Mouse (Mus musculus) hindbrain, postnatal 0 days (tissue): ENCODE data around the gene Esrp2. TPM values are rescaled to one million over a fixed set of nuclear protein-coding genes. Genes with fewer than 3 reads are reported as not detected.

ENCODE experiments used
- ATAC-seq: fragments of 200-750 bp; cut with Nextera tagmentation; 2 replicates; pipeline ENCODE4 v1.8.0; 2017; ENCODE audit warnings: mild to moderate bottlenecking, moderate TSS enrichment, moderate library complexity
- DNase-seq: peaks from one replicate; pipeline ENCODE4 v3.0.0-alpha.2; 2015; ENCODE audit warnings: low spot score
- H3K27ac ChIP-seq: fragments of 300-500 bp; sonication (generic); 2 replicates; pipeline ENCODE4 v1.5.1; 2014; ENCODE audit warnings: mild to moderate bottlenecking
- H3K27me3 ChIP-seq: fragments of 300-500 bp; sonication (generic); 2 replicates; pipeline ENCODE4 v1.6.1; 2014; ENCODE audit warnings: low read length, mixed read lengths; ENCODE audit not compliant: insufficient read depth
- H3K36me3 ChIP-seq: fragments of 300-500 bp; sonication (generic); 2 replicates; pipeline ENCODE4 v1.6.1; 2014; ENCODE audit warnings: low read length, mixed read lengths; ENCODE audit not compliant: insufficient read depth
- H3K4me1 ChIP-seq: fragments of 300-500 bp; sonication (generic); 2 replicates; pipeline ENCODE4 v1.6.1; 2014; ENCODE audit warnings: antibody characterized with exemption, low read length, mixed read lengths; ENCODE audit not compliant: insufficient read depth
- H3K4me2 ChIP-seq: fragments of 300-500 bp; sonication (generic); 2 replicates; pipeline ENCODE4 v1.6.1; 2014; ENCODE audit warnings: low read depth, mild to moderate bottlenecking, low read length, moderate library complexity, mixed read lengths
- H3K4me3 ChIP-seq: fragments of 300-500 bp; sonication (generic); 2 replicates; pipeline ENCODE4 v1.5.1; 2014; ENCODE audit warnings: low read length
- H3K9ac ChIP-seq: fragments of 300-500 bp; sonication (generic); replicated peaks from 2 replicates; pipeline ENCODE4 v1.6.1; 2014; ENCODE audit warnings: mild to moderate bottlenecking, low read length, moderate library complexity, mixed read lengths
- H3K9me3 ChIP-seq: fragments of 300-500 bp; sonication (generic); 2 replicates; pipeline ENCODE4 v1.6.1; 2016; ENCODE audit warnings: low read length, mixed read lengths
- CTCF ChIP-seq: IDR thresholded peaks from 2 replicates; pipeline ENCODE4 v1.5.1; 2016; ENCODE audit warnings: antibody characterized with exemption, control low read depth, low read depth
- WGBS: fragments of 180-500 bp; shearing (Covaris S2); extraction: QIAGEN DNeasy Blood & Tissue Kit; methylation state at CpG from one replicate; pipeline ENCODE4 v1.1.7; 2014; 5-methylcytosine and 5-hydroxymethylcytosine counted together
- polyA plus RNA-seq: library from polyadenylated mRNA; unstranded; fragments of >200 nt; fragmentation: Nextera tagmentation; extraction: Ambion mirVana; gene quantifications from 2 replicates; pipeline ENCODE4 v1.2.1, GENCODE M21; 2015
- total RNA-seq: library from RNA; depleted of rRNA; stranded (reverse); fragments of >200 nt; gene quantifications from 2 replicates; pipeline ENCODE4 v1.2.3, GENCODE M21; 2014

The Esrp2 gene
- total and polyA plus RNA-seq, 2 experiments from 2014 or later, result 0.10 TPM

- WGBS, result 91% methylated on average over 6 of the region's 6 CpGs
Measured at GRCm38 (mm10) chr8:106149025-106149424, 12.3 kb upstream of the Esrp2 start.

GRCm38 (mm10) chr8:106147868-106148565 is 11.2 kb upstream of the Esrp2 start:
- H3K27me3 ChIP-seq, result no peaks in the 10 kb centered on the region
- no peak overlapping the region for H3K27ac ChIP-seq
- WGBS, result 82% methylated on average over 6 of the region's 6 CpGs
- TF ChIP-seq CTCF, result no peak
- H3K9me3 ChIP-seq, result no peaks in the 10 kb centered on the region
- no peak overlapping the region for H3K9ac ChIP-seq
- H3K4me2 ChIP-seq, result no peak overlapping the region
- DNase-seq (no peak), ATAC-seq (no peak)
- H3K4me1 ChIP-seq, result peaks cover 11% of the 10 kb centered on the region
- no peaks in the 10 kb centered on the region for H3K36me3 ChIP-seq
- H3K4me3 ChIP-seq, result no peak overlapping the region

More at GRCm38 (mm10) chr8:106149025-106149424, 12.3 kb upstream of the Esrp2 start:
- TF ChIP-seq CTCF, result no peak
- no peak overlapping the region for H3K4me2 ChIP-seq
- no peak overlapping the region for H3K4me3 ChIP-seq
- no peak overlapping the region for H3K27ac ChIP-seq
- peaks cover 11% of the 10 kb centered on the region for H3K4me1 ChIP-seq
- H3K9me3 ChIP-seq, result no peaks in the 10 kb centered on the region
- H3K9ac ChIP-seq, result no peak overlapping the region
- ATAC-seq (no peak), DNase-seq (no peak)
- no peaks in the 10 kb centered on the region for H3K27me3 ChIP-seq
- H3K36me3 ChIP-seq, result no peaks in the 10 kb centered on the region

GRCm38 (mm10) chr8:106146014-106146413 is 9.2 kb upstream of the Esrp2 start:
- peaks cover 5% of the 10 kb centered on the region; the same call in 1 of the 2 replicates for H3K4me1 ChIP-seq
- H3K27ac ChIP-seq, result no peak overlapping the region
- no peaks in the 10 kb centered on the region for H3K9me3 ChIP-seq
- no peak for TF ChIP-seq CTCF
- H3K9ac ChIP-seq, result no peak overlapping the region
- H3K36me3 ChIP-seq, result no peaks in the 10 kb centered on the region
- no peaks in the 10 kb centered on the region for H3K27me3 ChIP-seq
- no peak overlapping the region for H3K4me2 ChIP-seq
- no peak overlapping the region for H3K4me3 ChIP-seq
- ATAC-seq, result no peak
- DNase-seq, result no peak
- WGBS, result 89% methylated on average over 4 of the region's 4 CpGs

GRCm38 (mm10) chr8:106145331-106145730 is 8.6 kb upstream of the Esrp2 start:
- H3K27ac ChIP-seq, result no peak overlapping the region
- H3K27me3 ChIP-seq, result no peaks in the 10 kb centered on the region
- TF ChIP-seq CTCF, result no peak
- no peaks in the 10 kb centered on the region for H3K9me3 ChIP-seq
- H3K36me3 ChIP-seq, result no peaks in the 10 kb centered on the region
- WGBS, result 95% methylated on average over 2 of the region's 2 CpGs
- no peak overlapping the region for H3K4me3 ChIP-seq
- H3K9ac ChIP-seq, result no peak overlapping the region
- ATAC-seq (no peak), DNase-seq (no peak)
- H3K4me1 ChIP-seq, result no peaks in the 10 kb centered on the region
- no peak overlapping the region for H3K4me2 ChIP-seq

GRCm38 (mm10) chr8:106140769-106141168 is 4.0 kb upstream of the Esrp2 start:
- WGBS, result 16% methylated on average over 13 of the region's 13 CpGs
- peaks cover 20% of the 10 kb centered on the region for H3K4me1 ChIP-seq
- H3K27ac ChIP-seq, result no peak overlapping the region
- no peaks in the 10 kb centered on the region for H3K9me3 ChIP-seq
- H3K4me2 ChIP-seq, result no peak overlapping the region
- H3K36me3 ChIP-seq, result no peaks in the 10 kb centered on the region
- H3K4me3 ChIP-seq, result no peak overlapping the region
- peak; percentile 90 for DNase-seq
- no peak overlapping the region for H3K9ac ChIP-seq
- peak; percentile 96 for TF ChIP-seq CTCF
- H3K27me3 ChIP-seq, result peaks cover 14% of the 10 kb centered on the region
- peak; percentile 77 for ATAC-seq

GRCm38 (mm10) chr8:106140191-106140590 is 3.4 kb upstream of the Esrp2 start:
- TF ChIP-seq CTCF, result no peak
- Histone ChIP-seq H3K27me3 (peaks cover 18% of the 10 kb centered on the region), H3K9me3 (no peaks in the 10 kb centered on the region), H3K9ac (no peak overlapping the region), H3K4me1 (peaks cover 20% of the 10 kb centered on the region), H3K4me2 (no peak overlapping the region), H3K27ac (no peak overlapping the region), H3K36me3 (no peaks in the 10 kb centered on the region), H3K4me3 (no peak overlapping the region)
- DNase-seq (no peak), ATAC-seq (no peak)
- 74% methylated on average over 5 of the region's 5 CpGs for WGBS

- H3K4me1 ChIP-seq, result peaks cover 20% of the 10 kb centered on the region
- TF ChIP-seq CTCF, result no peak
- no peaks in the 10 kb centered on the region for H3K36me3 ChIP-seq
- H3K27ac ChIP-seq, result no peak overlapping the region
- H3K9me3 ChIP-seq, result no peaks in the 10 kb centered on the region
- ATAC-seq, result no peak
- no peak for DNase-seq
- H3K27me3 ChIP-seq, result peaks cover 32% of the 10 kb centered on the region
- WGBS, result 25% methylated on average over 7 of the region's 7 CpGs
- H3K9ac ChIP-seq, result no peak overlapping the region; the same call in 1 of the 2 replicates
- H3K4me2 ChIP-seq, result peak overlapping the region; percentile 88
- peak overlapping the region; percentile 48 for H3K4me3 ChIP-seq
Measured at GRCm38 (mm10) chr8:106138616-106139015, 1.8 kb upstream of the Esrp2 start.
